Mouse (Mus musculus): ENCODE data around the gene Ptges3.

GRCm38 (mm10) chr10:128023496-128023895 is 35.3 kb upstream of the Ptges3 start:
- TF ChIP-seq CTCF (IDR thresholded peaks at IDR 0.05; ENCODE audit: low read depth) (no peak), EP300 (IDR thresholded peaks at IDR 0.05; ENCODE audit: low read depth) (no peak)

Data from liver, embryonic 14.5 days (tissue).